Mouse (Mus musculus): ENCODE results near the gene F11.

GRCm38 (mm10) chr8:45281630-45282029, 19.8 kb upstream of the F11 start:
- TF ChIP-seq EP300 (IDR thresholded peaks at IDR 0.05; ENCODE audit: insufficient read depth, low read depth, low read length) (no peak), POLR2A (IDR thresholded peaks at IDR 0.05; ENCODE audit: insufficient read depth, low read length) (no peak), CTCF (IDR thresholded peaks at IDR 0.05; ENCODE audit: low read depth, low read length) (no peak)
